Mouse (Mus musculus) liver, embryonic 16.5 days (tissue): ENCODE data around the gene Serac1. TPM values are rescaled to one million over a fixed set of nuclear protein-coding genes. Genes with fewer than 3 reads are reported as not detected.

Source experiments
- ATAC-seq: fragments of 200-750 bp; cut with Nextera tagmentation; 2 replicates; pipeline ENCODE4 v1.8.0; 2017; ENCODE audit warnings: low read depth, mild to moderate bottlenecking, moderate number of reproducible peaks, moderate library complexity
- H3K27ac ChIP-seq: fragments of 300-500 bp; sonication (generic); 2 replicates; pipeline ENCODE4 v1.5.1; 2014; ENCODE audit warnings: mild to moderate bottlenecking, low read length
- H3K27me3 ChIP-seq: fragments of 300-500 bp; sonication (generic); 2 replicates; pipeline ENCODE4 v1.6.1; 2014; ENCODE audit warnings: low read depth, low read length, mixed read lengths; ENCODE audit not compliant: control insufficient read depth, insufficient read depth
- H3K36me3 ChIP-seq: fragments of 300-500 bp; sonication (generic); 2 replicates; pipeline ENCODE4 v1.6.1; 2014; ENCODE audit warnings: mild to moderate bottlenecking; ENCODE audit not compliant: control insufficient read depth, insufficient read depth
- H3K4me1 ChIP-seq: fragments of 300-500 bp; sonication (generic); 2 replicates; pipeline ENCODE4 v1.6.1; 2014; ENCODE audit warnings: low read depth, low read length, mixed read lengths; ENCODE audit not compliant: control insufficient read depth
- H3K4me2 ChIP-seq: fragments of 300-500 bp; sonication (generic); 2 replicates; pipeline ENCODE4 v1.6.1; 2014; ENCODE audit warnings: low read depth, low read length, mixed read lengths
- H3K4me3 ChIP-seq: fragments of 300-500 bp; sonication (generic); 2 replicates; pipeline ENCODE4 v1.5.1; 2014; ENCODE audit warnings: low read depth, mild to moderate bottlenecking, low read length
- H3K9ac ChIP-seq: fragments of 300-500 bp; sonication (generic); 2 replicates; pipeline ENCODE4 v1.6.1; 2014; ENCODE audit warnings: low read depth, low read length
- H3K9me3 ChIP-seq: fragments of 300-500 bp; sonication (generic); replicated peaks from 2 replicates; pipeline ENCODE4 v1.6.1; 2016; ENCODE audit warnings: low read length; ENCODE audit not compliant: control insufficient read depth
- WGBS: fragments of 180-500 bp; shearing (Covaris S2); extraction: QIAGEN DNeasy Blood & Tissue Kit; methylation state at CpG from one replicate; pipeline ENCODE4 v1.1.7; 2014; ENCODE audit not compliant: insufficient replicate concordance; 5-methylcytosine and 5-hydroxymethylcytosine counted together
- polyA plus RNA-seq: library from polyadenylated mRNA; unstranded; fragments of >200 nt; fragmentation: Nextera tagmentation; extraction: Ambion mirVana; gene quantifications from 2 replicates; pipeline ENCODE4 v1.2.1, GENCODE M21; 2015

The Serac1 gene
- polyA plus RNA-seq, 1 experiment from 2014 or later = 1.0 TPM

- H3K9ac ChIP-seq = no peak overlapping the region
- WGBS = 71% methylated on average over 12 of the region's 12 CpGs
Measured at GRCm38 (mm10) chr17:6017268-6017667, 62.3 kb downstream of the Serac1 start.

DNA sequence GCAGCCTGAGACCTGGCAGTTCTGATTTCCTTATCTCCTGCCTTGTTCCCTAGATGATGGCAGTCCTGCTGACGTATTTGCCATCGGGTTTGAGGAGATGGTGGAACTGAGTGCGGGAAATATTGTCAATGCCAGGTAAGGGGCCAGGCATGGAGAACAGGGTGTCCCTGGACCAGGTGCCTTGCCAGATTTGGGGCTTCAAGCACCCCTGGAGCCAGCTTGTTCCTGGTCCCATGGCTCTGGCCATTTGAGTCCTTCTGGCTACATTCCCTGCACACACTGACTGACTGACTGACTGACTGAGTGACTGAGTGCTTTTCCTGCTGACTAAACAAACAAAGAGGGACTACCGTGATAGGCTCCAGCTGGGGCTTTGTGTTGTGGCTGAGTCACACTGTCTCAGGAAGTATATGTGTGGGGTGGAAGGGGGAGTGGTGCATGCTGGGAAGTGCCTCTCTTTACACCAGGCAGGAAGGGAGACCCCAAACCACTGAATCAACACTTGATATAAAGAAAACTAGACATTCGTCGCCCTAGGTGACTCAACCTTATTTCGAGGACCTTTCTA, 63.2 kb downstream of the Serac1 start:
- no peak overlapping the region for H3K4me3 ChIP-seq
- peaks cover 12% of the 10 kb centered on the region for H3K4me1 ChIP-seq
- no peak overlapping the region for H3K27ac ChIP-seq
- H3K36me3 ChIP-seq = no peaks in the 10 kb centered on the region
- H3K9me3 ChIP-seq = no peaks in the 10 kb centered on the region
- ATAC-seq = peak; percentile 38
- H3K4me2 ChIP-seq = no peak overlapping the region
- H3K9ac ChIP-seq = no peak overlapping the region
- WGBS = 17% methylated on average over 7 of the region's 7 CpGs
- no peaks in the 10 kb centered on the region for H3K27me3 ChIP-seq

More at GRCm38 (mm10) chr17:6017268-6017667, 62.3 kb downstream of the Serac1 start:
- no peaks in the 10 kb centered on the region for H3K27me3 ChIP-seq
- no peak overlapping the region for H3K4me2 ChIP-seq
- H3K27ac ChIP-seq = peak overlapping the region; percentile 41; the same call in 1 of the 2 replicates
- no peaks in the 10 kb centered on the region for H3K9me3 ChIP-seq
- H3K4me3 ChIP-seq = no peak overlapping the region
- peaks cover 12% of the 10 kb centered on the region for H3K4me1 ChIP-seq
- no peaks in the 10 kb centered on the region for H3K36me3 ChIP-seq
- ATAC-seq = no peak

DNA sequence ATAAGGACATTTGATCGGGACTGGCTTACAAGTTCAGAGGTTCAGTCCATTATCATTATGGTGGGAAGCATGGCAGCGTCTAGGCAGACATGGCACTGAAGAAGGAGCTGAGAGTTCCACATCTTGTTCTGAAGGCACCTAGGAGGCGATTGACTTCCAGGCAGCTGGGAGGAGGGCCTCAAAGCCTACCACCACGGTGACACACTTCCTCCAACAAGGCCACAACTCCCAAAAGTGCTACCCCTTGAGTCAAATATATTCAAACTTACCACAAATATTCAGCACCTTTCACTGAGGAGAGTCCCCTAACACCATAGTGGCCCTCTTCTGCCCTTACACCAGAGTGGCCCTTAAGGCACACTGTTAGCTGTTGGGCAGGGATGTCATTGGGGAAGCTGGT, 64.6 kb downstream of the Serac1 start:
- H3K36me3 ChIP-seq = no peaks in the 10 kb centered on the region
- H3K27me3 ChIP-seq = no peaks in the 10 kb centered on the region
- peaks cover 12% of the 10 kb centered on the region for H3K4me1 ChIP-seq
- no peak for ATAC-seq
- no peak overlapping the region for H3K4me2 ChIP-seq
- no peak overlapping the region for H3K4me3 ChIP-seq
- 48% methylated on average over 4 of the region's 4 CpGs for WGBS
- no peaks in the 10 kb centered on the region for H3K9me3 ChIP-seq
- no peak overlapping the region for H3K9ac ChIP-seq
- H3K27ac ChIP-seq = no peak overlapping the region

- Histone ChIP-seq H3K36me3 (no peaks in the 10 kb centered on the region), H3K27me3 (no peaks in the 10 kb centered on the region), H3K9me3 (no peaks in the 10 kb centered on the region), H3K4me1 (peaks cover 6% of the 10 kb centered on the region), H3K4me3 (no peak overlapping the region), H3K4me2 (no peak overlapping the region), H3K9ac (no peak overlapping the region), H3K27ac (no peak overlapping the region)
- ATAC-seq = no peak
- WGBS = 59% methylated on average over 4 of the region's 4 CpGs
Measured at GRCm38 (mm10) chr17:6013079-6013478, 66.5 kb downstream of the Serac1 start.

- no peak overlapping the region for H3K4me2 ChIP-seq
- 68% methylated on average over 4 of the region's 4 CpGs for WGBS
- H3K9me3 ChIP-seq = no peaks in the 10 kb centered on the region
- H3K4me3 ChIP-seq = no peak overlapping the region
- no peaks in the 10 kb centered on the region for H3K36me3 ChIP-seq
- ATAC-seq = no peak
- no peaks in the 10 kb centered on the region for H3K27me3 ChIP-seq
- peaks cover 9% of the 10 kb centered on the region for H3K4me1 ChIP-seq
- H3K27ac ChIP-seq = no peak overlapping the region
- no peak overlapping the region for H3K9ac ChIP-seq
Measured at GRCm38 (mm10) chr17:6009606-6010005, 69.9 kb downstream of the Serac1 start.

DNA sequence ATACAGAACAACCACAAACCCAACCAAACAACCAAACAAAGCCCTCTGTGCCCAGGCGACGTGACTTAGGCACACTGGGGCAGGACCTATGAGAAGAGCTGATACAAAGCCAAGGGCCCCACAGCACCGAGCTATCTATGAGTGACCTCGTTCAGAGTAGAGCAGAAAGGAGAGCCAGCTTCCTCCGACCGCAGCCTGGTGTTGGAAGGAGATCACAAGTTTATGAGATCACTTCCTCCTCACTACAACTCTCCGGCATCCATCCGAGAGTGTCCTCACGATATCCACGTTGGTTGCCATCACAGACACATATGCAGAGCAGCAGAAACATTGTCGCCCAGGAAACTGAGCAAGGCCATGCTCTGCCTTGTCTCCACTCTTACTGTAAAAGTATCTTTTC, 71.0 kb downstream of the Serac1 start:
- Histone ChIP-seq H3K9me3 (no peaks in the 10 kb centered on the region), H3K4me2 (no peak overlapping the region), H3K27me3 (no peaks in the 10 kb centered on the region), H3K4me3 (no peak overlapping the region), H3K4me1 (peaks cover 9% of the 10 kb centered on the region), H3K9ac (no peak overlapping the region), H3K36me3 (no peaks in the 10 kb centered on the region), H3K27ac (no peak overlapping the region)
- ATAC-seq = no peak
- 16% methylated on average over 11 of the region's 11 CpGs for WGBS

GRCm38 (mm10) chr17:6007902-6008301, 71.6 kb downstream of the Serac1 start:
- Histone ChIP-seq H3K27me3 (no peaks in the 10 kb centered on the region), H3K36me3 (no peaks in the 10 kb centered on the region), H3K27ac (no peak overlapping the region), H3K9ac (no peak overlapping the region), H3K4me1 (peaks cover 9% of the 10 kb centered on the region), H3K4me2 (peak overlapping the region; percentile 17; the same call in 1 of the 2 replicates), H3K9me3 (no peaks in the 10 kb centered on the region), H3K4me3 (no peak overlapping the region)
- WGBS = 26% methylated on average over 9 of the region's 9 CpGs
- ATAC-seq = no peak

- H3K9me3 ChIP-seq = no peaks in the 10 kb centered on the region
- no peaks in the 10 kb centered on the region for H3K36me3 ChIP-seq
- H3K27ac ChIP-seq = no peak overlapping the region
- no peak for ATAC-seq
- H3K4me1 ChIP-seq = peaks cover 9% of the 10 kb centered on the region
- H3K9ac ChIP-seq = no peak overlapping the region
- 69% methylated on average over 5 of the region's 5 CpGs for whole genome bisulfite sequencing
- H3K4me2 ChIP-seq = no peak overlapping the region
- no peaks in the 10 kb centered on the region for H3K27me3 ChIP-seq
- H3K4me3 ChIP-seq = no peak overlapping the region
Measured at GRCm38 (mm10) chr17:6007101-6007780, 72.3 kb downstream of the Serac1 start.

GRCm38 (mm10) chr17:6005638-6006471, 73.7 kb downstream of the Serac1 start:
- H3K27ac ChIP-seq = no peak overlapping the region
- H3K9me3 ChIP-seq = no peaks in the 10 kb centered on the region
- H3K36me3 ChIP-seq = no peaks in the 10 kb centered on the region
- H3K4me1 ChIP-seq = peaks cover 9% of the 10 kb centered on the region
- 31% methylated on average over 14 of the region's 14 CpGs for WGBS
- H3K4me2 ChIP-seq = no peak overlapping the region
- peak; percentile 51; the same call in 1 of the 2 replicates for ATAC-seq
- no peak overlapping the region for H3K9ac ChIP-seq
- no peaks in the 10 kb centered on the region for H3K27me3 ChIP-seq
- H3K4me3 ChIP-seq = no peak overlapping the region
